Mouse (Mus musculus) embryonic facial prominence, embryonic 14.5 days (tissue): ENCODE results near the gene Dock1. TPM values are rescaled to one million over a fixed set of nuclear protein-coding genes. Genes with fewer than 3 reads are reported as not detected.
A peak's percentile ranks its signal among the peaks of the same experiment; 100 is the strongest.

Experiments
- ATAC-seq: fragments of 200-750 bp; cut with Nextera tagmentation; 2 replicates; pipeline ENCODE4 v1.8.0; 2017; ENCODE audit warnings: low read depth, moderate number of reproducible peaks, moderate TSS enrichment
- DNase-seq: peaks from one replicate; pipeline ENCODE4 v3.0.0-alpha.2; 2015; ENCODE audit warnings: low spot score
- H3K27ac ChIP-seq: fragments of 300-500 bp; sonication (generic); replicated peaks from 2 replicates; pipeline ENCODE4 v1.5.1; 2014; ENCODE audit warnings: low read depth, mild to moderate bottlenecking, low read length, moderate library complexity
- H3K27me3 ChIP-seq: fragments of 300-500 bp; sonication (generic); replicated peaks from 2 replicates; pipeline ENCODE4 v1.6.1; 2014; ENCODE audit warnings: low read length; ENCODE audit not compliant: control insufficient read depth, insufficient read depth
- H3K36me3 ChIP-seq: fragments of 300-500 bp; sonication (generic); 2 replicates; pipeline ENCODE4 v1.6.1; 2014; ENCODE audit warnings: low read length, mixed read lengths; ENCODE audit not compliant: control insufficient read depth, insufficient read depth
- H3K4me1 ChIP-seq: fragments of 300-500 bp; sonication (generic); 2 replicates; pipeline ENCODE4 v1.6.1; 2014; ENCODE audit warnings: antibody characterized with exemption, low read length; ENCODE audit not compliant: control insufficient read depth, insufficient read depth
- H3K4me2 ChIP-seq: fragments of 300-500 bp; sonication (generic); 2 replicates; pipeline ENCODE4 v1.6.1; 2014; ENCODE audit warnings: low read depth, mild to moderate bottlenecking, low read length, moderate library complexity, mixed read lengths
- H3K4me3 ChIP-seq: fragments of 300-500 bp; sonication (generic); 2 replicates; pipeline ENCODE4 v1.5.1; 2014; ENCODE audit warnings: low read depth, mild to moderate bottlenecking, low read length
- H3K9ac ChIP-seq: fragments of 300-500 bp; sonication (generic); 2 replicates; pipeline ENCODE4 v1.6.1; 2014; ENCODE audit warnings: low read depth, mild to moderate bottlenecking, low read length, moderate library complexity, mixed read lengths
- H3K9me3 ChIP-seq: fragments of 300-500 bp; sonication (generic); 2 replicates; pipeline ENCODE4 v1.6.1; 2016; ENCODE audit warnings: low read length; ENCODE audit not compliant: control insufficient read depth
- WGBS: fragments of 180-500 bp; shearing (Covaris S2); extraction: QIAGEN DNeasy Blood & Tissue Kit; methylation state at CpG from one replicate; pipeline ENCODE4 v1.1.7; 2014; 5-methylcytosine and 5-hydroxymethylcytosine counted together
- polyA plus RNA-seq: library from polyadenylated mRNA; unstranded; fragments of >200 nt; fragmentation: Nextera tagmentation; extraction: Ambion mirVana; gene quantifications from 2 replicates; pipeline ENCODE4 v1.2.1, GENCODE M21; 2014

Dock1 gene
- polyA plus RNA-seq, 1 experiment from 2014 or later, result 35.6 TPM

GRCm38 (mm10) chr7:135172219-135172618, 501.8 kb downstream of the Dock1 start:
- ATAC-seq, result no peak

GRCm38 (mm10) chr7:135194190-135194589, 523.7 kb downstream of the Dock1 start:
- H3K36me3 ChIP-seq, result no peaks in the 10 kb centered on the region
- 83% methylated on average over 3 of the region's 3 CpGs for WGBS
- no peak for ATAC-seq
- no peaks in the 10 kb centered on the region for H3K27me3 ChIP-seq
- H3K9me3 ChIP-seq, result no peaks in the 10 kb centered on the region
- DNase-seq, result no peak
- no peak overlapping the region for H3K4me2 ChIP-seq
- no peak overlapping the region for H3K9ac ChIP-seq
- H3K27ac ChIP-seq, result no peak overlapping the region
- H3K4me3 ChIP-seq, result no peak overlapping the region
- no peaks in the 10 kb centered on the region for H3K4me1 ChIP-seq

More at GRCm38 (mm10) chr7:135172219-135172618, 501.8 kb downstream of the Dock1 start:
- H3K4me1 ChIP-seq, result no peaks in the 10 kb centered on the region
- no peak overlapping the region for H3K4me3 ChIP-seq
- DNase-seq, result no peak
- H3K27me3 ChIP-seq, result no peaks in the 10 kb centered on the region
- H3K36me3 ChIP-seq, result peaks cover 56% of the 10 kb centered on the region
- no peak overlapping the region for H3K27ac ChIP-seq
- no peak overlapping the region for H3K9ac ChIP-seq
- no peaks in the 10 kb centered on the region for H3K9me3 ChIP-seq
- 78% methylated on average over 9 of the region's 9 CpGs for WGBS
- H3K4me2 ChIP-seq, result no peak overlapping the region

GRCm38 (mm10) chr7:135195631-135196030, 525.2 kb downstream of the Dock1 start:
- Histone ChIP-seq H3K9me3 (no peaks in the 10 kb centered on the region), H3K27me3 (no peaks in the 10 kb centered on the region), H3K36me3 (no peaks in the 10 kb centered on the region), H3K4me1 (no peaks in the 10 kb centered on the region), H3K9ac (no peak overlapping the region), H3K4me3 (no peak overlapping the region), H3K4me2 (no peak overlapping the region), H3K27ac (no peak overlapping the region)
- 87% methylated on average over 2 of the region's 2 CpGs for WGBS
- ATAC-seq, result no peak
- DNase-seq, result no peak

- 90% methylated on average over 10 of the region's 10 CpGs for WGBS
- no peaks in the 10 kb centered on the region for H3K27me3 ChIP-seq
Observed at GRCm38 (mm10) chr7:135196828-135197227, 526.4 kb downstream of the Dock1 start.

GRCm38 (mm10) chr7:135203920-135204319, 533.5 kb downstream of the Dock1 start:
- Histone ChIP-seq H3K9me3 (no peaks in the 10 kb centered on the region), H3K4me1 (no peaks in the 10 kb centered on the region), H3K4me2 (no peak overlapping the region), H3K27me3 (no peaks in the 10 kb centered on the region), H3K36me3 (no peaks in the 10 kb centered on the region), H3K9ac (no peak overlapping the region), H3K27ac (no peak overlapping the region), H3K4me3 (no peak overlapping the region)
- ATAC-seq, result no peak
- DNase-seq, result peak; percentile 26

More at GRCm38 (mm10) chr7:135196828-135197227, 526.4 kb downstream of the Dock1 start:
- Histone ChIP-seq H3K9ac (no peak overlapping the region), H3K4me2 (no peak overlapping the region), H3K9me3 (no peaks in the 10 kb centered on the region), H3K36me3 (no peaks in the 10 kb centered on the region), H3K4me1 (no peaks in the 10 kb centered on the region), H3K27ac (no peak overlapping the region), H3K4me3 (no peak overlapping the region)
- no peak for DNase-seq
- ATAC-seq, result no peak

- Histone ChIP-seq H3K9ac (no peak overlapping the region), H3K27me3 (no peaks in the 10 kb centered on the region), H3K4me1 (no peaks in the 10 kb centered on the region), H3K9me3 (no peaks in the 10 kb centered on the region), H3K4me3 (no peak overlapping the region), H3K27ac (no peak overlapping the region), H3K36me3 (no peaks in the 10 kb centered on the region), H3K4me2 (no peak overlapping the region)
- DNase-seq, result no peak
- 84% methylated on average over 5 of the region's 5 CpGs for WGBS
- ATAC-seq, result no peak
Observed at GRCm38 (mm10) chr7:135205111-135205510, 534.7 kb downstream of the Dock1 start.

- Histone ChIP-seq H3K36me3 (no peaks in the 10 kb centered on the region), H3K9ac (no peak overlapping the region), H3K4me3 (no peak overlapping the region), H3K27ac (no peak overlapping the region), H3K4me1 (no peaks in the 10 kb centered on the region), H3K9me3 (no peaks in the 10 kb centered on the region), H3K4me2 (no peak overlapping the region), H3K27me3 (no peaks in the 10 kb centered on the region)
- WGBS, result 92% methylated on average over 6 of the region's 6 CpGs
- ATAC-seq (no peak), DNase-seq (no peak)
Observed at GRCm38 (mm10) chr7:135208947-135209567, 538.6 kb downstream of the Dock1 start.

GRCm38 (mm10) chr7:135210296-135210695, 539.8 kb downstream of the Dock1 start:
- Histone ChIP-seq H3K9ac (no peak overlapping the region), H3K27me3 (no peaks in the 10 kb centered on the region), H3K9me3 (no peaks in the 10 kb centered on the region), H3K4me2 (no peak overlapping the region), H3K4me1 (no peaks in the 10 kb centered on the region), H3K27ac (no peak overlapping the region), H3K36me3 (no peaks in the 10 kb centered on the region), H3K4me3 (no peak overlapping the region)
- DNase-seq (no peak), ATAC-seq (no peak)

- DNase-seq (no peak), ATAC-seq (no peak)
- no peak overlapping the region for H3K4me3 ChIP-seq
- H3K4me2 ChIP-seq, result no peak overlapping the region
- no peaks in the 10 kb centered on the region for H3K9me3 ChIP-seq
- no peaks in the 10 kb centered on the region for H3K36me3 ChIP-seq
- H3K4me1 ChIP-seq, result no peaks in the 10 kb centered on the region
- H3K27me3 ChIP-seq, result no peaks in the 10 kb centered on the region
- no peak overlapping the region for H3K27ac ChIP-seq
- H3K9ac ChIP-seq, result no peak overlapping the region
- 84% methylated on average over 2 of the region's 2 CpGs for WGBS
Observed at GRCm38 (mm10) chr7:135210831-135211230, 540.4 kb downstream of the Dock1 start.
